Comparison of ENCODE assay signal across 27 mouse cellular contexts in genomic region chr10:115342771-115343425, GRCm38 (mm10). TPM values are rescaled to one million over a fixed set of nuclear protein-coding genes. Genes with fewer than 3 reads are reported as not detected.
DNase-seq lines count a peak whose midpoint lies in the region; ATAC-seq and TF ChIP-seq lines count a peak whose summit lies in the region.
"Had no signal": no experiment of that assay in that cellular context is flagged by ENCODE, and none has a peak within 500 bp of the region (broad histone marks: within the 10 kb centered on the region; RNA-seq: fewer than 3 reads in every experiment).

No protein-coding gene starts in this region.

- peaks cover 23% of the 10 kb centered on the region for H3K4me1 ChIP-seq in bone marrow macrophage, adult 2 months (ENCODE audit: control insufficient read depth, insufficient read depth, low read length)
- no peaks in the 10 kb centered on the region for H3K4me1 ChIP-seq in kidney, adult 2 months (ENCODE audit: control insufficient read depth, insufficient read depth, low read length)
- H3K4me1 ChIP-seq: forebrain, embryonic 13.5 days; hindbrain, embryonic 10.5 days; hindbrain, embryonic 15.5 days; limb, embryonic 12.5 days; neural tube, embryonic 12.5 days had no signal

- peak; percentile 21 for DNase-seq in lung, postnatal 36 days
- no peak for DNase-seq in lung, postnatal 10 days
- DNase-seq in kidney, adult 2 months: no peak
- DNase-seq in urinary bladder, postnatal 14 days (ENCODE audit: low spot score): no peak
- no peak for DNase-seq in kidney, adult 11 months
- DNase-seq: adrenal gland, adult 2 months; adrenal gland, postnatal 36 days; cerebellum, adult 2 months; cerebellum, postnatal 14 days; gastrocnemius, postnatal 10 days; kidney, adult 18-20 months; kidney, postnatal 10 days; layer of hippocampus, adult 9-11 months; right cerebral cortex, postnatal 4 days; thymus, adult 18-20 months; thymus, postnatal 25 days had no signal

- no peaks in the 10 kb centered on the region for H3K27me3 ChIP-seq in kidney, adult 2 months (replicated peaks; ENCODE audit: control insufficient read depth, insufficient read depth, low read length)
- H3K27me3 ChIP-seq: forebrain, embryonic 13.5 days; hindbrain, embryonic 15.5 days; limb, embryonic 12.5 days; neural tube, embryonic 12.5 days had no signal

- WGBS in kidney, adult 2 months: 95% methylated on average over 4 of the region's 4 CpGs

- no peak for TF ChIP-seq CTCF in bone marrow macrophage, adult 2 months (IDR thresholded peaks at IDR 0.05; ENCODE audit: low read depth, low read length)
- TF ChIP-seq CTCF in kidney, adult 2 months (conservative IDR thresholded peaks at IDR 0.05; ENCODE audit: insufficient read depth, insufficient read length, low read depth, low read length): no peak

- peak overlapping the region; percentile 64 for H3K27ac ChIP-seq in bone marrow macrophage, adult 2 months (ENCODE audit: insufficient read depth, low read depth, low read length)
- no peak overlapping the region for H3K27ac ChIP-seq in kidney, adult 2 months (ENCODE audit: insufficient read depth, low read depth, low read length)
- H3K27ac ChIP-seq: forebrain, embryonic 13.5 days; hindbrain, embryonic 10.5 days; hindbrain, embryonic 15.5 days; limb, embryonic 12.5 days; neural tube, embryonic 12.5 days; stomach, postnatal 0 days had no signal

- no peak overlapping the region for H3K4me3 ChIP-seq in bone marrow macrophage, adult 2 months (ENCODE audit: insufficient read depth, low read length)
- H3K4me3 ChIP-seq in kidney, adult 2 months (ENCODE audit: insufficient read depth, low read depth, low read length): no peak overlapping the region
- H3K4me3 ChIP-seq: forebrain, embryonic 13.5 days; hindbrain, embryonic 10.5 days; hindbrain, embryonic 15.5 days; limb, embryonic 12.5 days; myocyte; neural tube, embryonic 12.5 days had no signal

- no peaks in the 10 kb centered on the region; the same call in 1 of the 2 replicates for H3K36me3 ChIP-seq in kidney, adult 2 months (ENCODE audit: control insufficient read depth, insufficient read depth, low read length)

- peak; percentile 78 for ATAC-seq in megakaryocyte, adult 5-6 weeks (ENCODE audit: poor library complexity, severe bottlenecking)
- ATAC-seq: forebrain, embryonic 13.5 days; inflammation-experienced regulatory T-cells, adult 6 months; midbrain, embryonic 16.5 days had no signal

- no peak for TF ChIP-seq POLR2A in bone marrow macrophage, adult 2 months (IDR thresholded peaks at IDR 0.05; ENCODE audit: borderline replicate concordance, low read depth, low read length)
- TF ChIP-seq POLR2A in kidney, adult 2 months (IDR thresholded peaks at IDR 0.05; ENCODE audit: low read depth, low read length): no peak

RNA-seq across cellular contexts. Expression of gene Tmem19, which starts 19.4 kb away (rescaled TPM):
- polyA plus RNA-seq in bone marrow macrophage, adult 2 months (2012; ENCODE audit: insufficient read depth, insufficient read length, missing spikeins): 35.2 and 41.0 TPM in 2 replicates
- total RNA-seq in megakaryocyte, adult 5-6 weeks (2015): 16.6 and 22.8 TPM in 2 replicates
- total RNA-seq in megakaryocyte, adult 5-6 weeks (2017): 20.2 and 25.6 TPM in 2 replicates
- polyA plus RNA-seq in kidney, adult 2 months (2012; rRNA removed): 68.5 and 84.0 TPM in 2 replicates

RNA-seq across cellular contexts. Expression of gene Rab21, which starts 27.5 kb away (rescaled TPM):
- 55.8 and 59.1 TPM in 2 replicates for polyA plus RNA-seq in bone marrow macrophage, adult 2 months (2012; ENCODE audit: insufficient read depth, insufficient read length, missing spikeins)
- 88.2 and 97.4 TPM in 2 replicates for total RNA-seq in megakaryocyte, adult 5-6 weeks (2015)
- 49.3 and 53.4 TPM in 2 replicates for total RNA-seq in megakaryocyte, adult 5-6 weeks (2017)
- polyA plus RNA-seq in kidney, adult 2 months (2012; rRNA removed): 28.0 and 29.2 TPM in 2 replicates

RNA-seq across cellular contexts. Expression of gene Thap2, which starts 41.3 kb away (rescaled TPM):
- 7.8 and 8.3 TPM in 2 replicates for polyA plus RNA-seq in bone marrow macrophage, adult 2 months (2012; ENCODE audit: insufficient read depth, insufficient read length, missing spikeins)
- 5.5 and 5.8 TPM in 2 replicates for total RNA-seq in megakaryocyte, adult 5-6 weeks (2015)
- 5.6 and 5.7 TPM in 2 replicates for total RNA-seq in megakaryocyte, adult 5-6 weeks (2017)
- polyA plus RNA-seq in kidney, adult 2 months (2012; rRNA removed): 7.4 and 7.6 TPM in 2 replicates

RNA-seq across cellular contexts. Expression of gene Zfc3h1, which starts 41.9 kb away (rescaled TPM):
- polyA plus RNA-seq in bone marrow macrophage, adult 2 months (2012; ENCODE audit: insufficient read depth, insufficient read length, missing spikeins): 91.6 and 110 TPM in 2 replicates
- total RNA-seq in megakaryocyte, adult 5-6 weeks (2015): 56.7 and 65.8 TPM in 2 replicates
- 46.7 and 47.7 TPM in 2 replicates for total RNA-seq in megakaryocyte, adult 5-6 weeks (2017)
- polyA plus RNA-seq in kidney, adult 2 months (2012; rRNA removed): 15.5 and 18.4 TPM in 2 replicates
